Mouse (Mus musculus) lung, adult 2 months (tissue): ENCODE measurements around the gene Ptar1.

Experiments used
- CTCF ChIP-seq: fragments of 200-500 bp; IDR thresholded peaks from 2 replicates; pipeline ENCODE4 v1.5.1; 2011; ENCODE audit warnings: mild to moderate bottlenecking, low read length, control low read depth; ENCODE audit not compliant: insufficient read depth
- POLR2A ChIP-seq: fragments of 200-500 bp; IDR thresholded peaks from 2 replicates; pipeline ENCODE4 v1.6.1; 2011; ENCODE audit warnings: low read depth, mild to moderate bottlenecking, control low read depth, low read length, borderline replicate concordance; ENCODE audit errors: extremely low read depth

DNA sequence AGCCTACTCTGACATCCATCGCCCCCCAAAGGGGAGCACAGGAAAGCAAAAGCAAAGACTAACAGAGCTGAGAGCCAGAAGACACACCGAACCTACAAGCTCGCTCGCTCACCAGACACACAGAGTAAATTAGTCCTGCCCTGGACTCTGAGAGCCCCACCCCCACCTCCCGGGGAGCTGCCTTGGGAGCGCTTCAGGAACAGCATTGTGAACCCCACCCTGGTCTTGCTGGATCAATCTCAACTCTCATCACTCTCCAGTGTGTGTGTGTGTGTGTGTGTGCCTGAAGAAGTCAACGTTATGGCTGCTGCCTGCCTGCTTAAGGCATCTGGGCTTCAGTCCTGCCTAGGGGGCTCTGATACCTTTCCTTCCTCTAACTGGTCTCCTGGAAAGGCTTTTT, 69.8 kb downstream of the Ptar1 start:
- TF ChIP-seq CTCF (no peak), POLR2A (no peak)
